Mouse (Mus musculus) kidney, postnatal 10 days (tissue): ENCODE measurements around the gene Cysltr2.
A peak's percentile ranks its signal among the peaks of the same experiment; 100 is the strongest.

Experiments
- DNase-seq: peaks from one replicate; pipeline ENCODE4 v3.0.0; 2021; ENCODE audit warnings: mixed read lengths

Gene Cysltr2

DNA sequence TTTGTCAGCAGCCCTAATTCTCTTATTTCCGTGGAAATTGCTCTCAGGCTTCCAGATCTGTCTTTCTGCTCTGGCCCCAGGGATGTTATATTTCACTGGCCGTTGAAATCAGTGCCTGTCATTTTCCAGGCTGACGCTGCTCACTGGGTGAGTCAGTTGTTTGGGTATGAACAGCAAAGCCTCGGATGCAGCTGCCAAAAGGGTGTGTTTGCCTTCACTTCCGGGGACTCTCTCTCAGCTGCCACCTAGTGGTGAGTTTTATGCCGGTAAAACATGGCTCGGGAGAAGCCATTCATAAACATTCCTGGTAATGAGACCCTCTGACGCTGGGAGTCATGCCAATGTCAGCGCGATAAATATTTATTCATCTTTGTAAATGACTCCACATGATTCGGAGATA, 65.5 kb downstream of the Cysltr2 start:
- peak; percentile 89 for DNase-seq

GRCm38 (mm10) chr14:72982981-72983436, 65.9 kb downstream of the Cysltr2 start:
- no peak for DNase-seq

- no peak for DNase-seq
These were observed 68.2 kb downstream of the Cysltr2 start for GRCm38 (mm10) chr14:72980761-72981160.

DNA sequence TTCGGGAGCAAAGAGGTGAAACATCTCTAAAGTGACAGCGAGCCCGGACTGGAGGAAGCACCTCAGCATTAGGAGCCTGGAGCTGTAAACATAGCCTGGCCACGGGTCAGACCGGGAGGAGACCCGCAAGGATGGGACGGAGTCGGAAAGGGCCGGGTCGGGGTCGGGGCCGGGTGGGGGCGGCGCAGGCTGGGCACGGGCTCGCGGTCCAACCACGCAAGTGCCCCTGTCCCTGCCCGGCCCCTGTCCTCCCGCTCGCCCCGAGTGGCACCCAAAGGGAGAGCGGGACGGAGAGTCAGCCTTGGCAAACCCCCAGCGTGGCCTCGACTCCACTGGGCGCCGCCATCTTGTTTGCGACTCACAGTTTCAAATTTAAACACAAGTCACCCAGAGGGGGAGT, 68.8 kb downstream of the Cysltr2 start:
- DNase-seq: no peak

GRCm38 (mm10) chr14:72976111-72976510, 72.8 kb downstream of the Cysltr2 start:
- DNase-seq: no peak
